Mouse (Mus musculus) adrenal gland, adult 8-10 months (tissue): Measurements from ENCODE around the gene Arl13b. TPM values are rescaled to one million over a fixed set of nuclear protein-coding genes. Genes with fewer than 3 reads are reported as not detected.
A peak's percentile ranks its signal among the peaks of the same experiment; 100 is the strongest.

Source experiments
- DNase-seq: peaks from one replicate; pipeline ENCODE4 v3.0.0; 2022
- total RNA-seq, 4 experiments: library from RNA; stranded (reverse); gene quantifications; 2 replicates each; pipeline ENCODE4 v1.2.4; 2022

Gene Arl13b
- 10 to 100 TPM; 11.0 to 17.2 (median 15.6) TPM for total RNA-seq

DNA sequence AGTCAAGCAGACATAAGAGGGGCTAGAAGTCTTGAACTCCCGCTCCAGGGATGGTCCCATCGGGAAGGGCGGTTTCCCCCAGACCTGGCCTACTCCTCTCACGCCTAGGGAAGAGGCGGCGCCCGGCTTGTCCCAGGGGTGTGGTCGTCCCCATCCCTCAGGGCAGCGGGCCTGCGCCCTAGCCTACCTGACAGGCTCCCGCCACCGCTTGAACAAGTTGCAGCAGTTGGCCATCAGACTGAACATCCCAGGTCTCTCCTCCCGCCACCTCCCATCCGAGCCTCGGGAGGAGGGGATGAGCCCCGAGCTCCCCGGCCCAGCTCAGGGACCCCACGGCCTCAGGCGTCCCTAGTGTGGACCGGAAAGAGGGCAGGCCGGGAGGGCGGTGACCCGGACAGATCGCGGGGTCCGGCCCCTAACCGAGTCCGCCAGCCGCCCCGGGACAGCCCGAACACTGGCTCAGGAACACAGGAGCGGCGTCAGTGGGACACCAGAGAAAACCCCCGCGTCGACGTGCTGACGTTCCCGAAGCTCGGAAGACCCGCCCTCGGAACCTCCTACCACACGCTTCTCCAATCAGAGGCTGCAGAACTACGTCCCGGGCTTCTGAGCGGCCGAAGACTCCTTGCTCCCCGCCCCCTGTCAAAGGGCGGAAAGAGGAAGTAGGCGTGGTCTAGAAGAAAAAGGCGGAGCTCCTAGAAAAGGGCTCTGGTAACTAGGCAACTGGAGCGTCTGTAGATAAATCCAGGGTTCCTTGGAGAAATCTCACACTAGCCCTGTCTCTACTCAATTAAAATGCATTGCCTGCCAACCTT is at the start of gene Arl13b:
TSS of gene Arl13b (minus strand) at position 543 of the 815 bp plus-strand sequence.
- peak; percentile 97 for DNase-seq

DNA sequence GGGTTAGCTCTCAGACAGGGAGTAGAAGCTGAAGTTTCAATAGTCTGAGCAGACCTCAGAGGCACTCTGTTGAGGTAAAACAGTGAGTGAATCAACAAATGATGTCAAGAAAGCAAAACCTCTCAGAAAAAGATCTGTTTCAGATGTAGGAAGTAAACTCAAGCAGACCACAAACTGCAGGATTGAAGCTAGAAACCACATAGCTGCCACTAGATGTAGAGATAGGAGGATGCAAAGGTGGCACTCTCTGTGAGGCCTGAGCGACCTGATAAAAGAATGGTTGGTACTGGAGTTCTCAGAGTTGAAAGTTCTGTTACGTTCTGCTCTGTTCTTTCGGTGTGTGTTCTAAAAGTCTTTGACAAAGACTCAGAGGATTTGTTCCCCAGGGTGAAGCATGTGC is 49.0 kb upstream of the Arl13b start:
- DNase-seq = no peak

DNA sequence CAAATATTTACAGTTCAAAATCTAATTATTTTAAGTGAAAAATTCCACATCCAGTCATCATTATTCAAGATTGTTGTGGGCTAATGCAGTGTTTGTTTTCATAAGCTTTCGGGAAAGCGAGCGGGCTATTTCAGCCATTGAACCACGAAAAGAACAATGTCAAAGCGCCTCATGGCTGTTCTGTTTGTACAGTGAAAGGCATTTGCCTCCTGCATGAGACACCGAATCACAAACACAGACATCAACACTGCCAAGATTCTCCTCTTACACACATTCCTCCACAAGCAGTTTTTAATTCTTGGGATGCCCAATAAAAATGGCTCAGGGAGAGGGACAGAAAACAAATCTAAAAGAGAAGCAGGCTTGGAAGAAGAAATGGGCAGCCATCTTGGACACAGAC is 27.2 kb upstream of the Arl13b start:
- no peak for DNase-seq

DNA sequence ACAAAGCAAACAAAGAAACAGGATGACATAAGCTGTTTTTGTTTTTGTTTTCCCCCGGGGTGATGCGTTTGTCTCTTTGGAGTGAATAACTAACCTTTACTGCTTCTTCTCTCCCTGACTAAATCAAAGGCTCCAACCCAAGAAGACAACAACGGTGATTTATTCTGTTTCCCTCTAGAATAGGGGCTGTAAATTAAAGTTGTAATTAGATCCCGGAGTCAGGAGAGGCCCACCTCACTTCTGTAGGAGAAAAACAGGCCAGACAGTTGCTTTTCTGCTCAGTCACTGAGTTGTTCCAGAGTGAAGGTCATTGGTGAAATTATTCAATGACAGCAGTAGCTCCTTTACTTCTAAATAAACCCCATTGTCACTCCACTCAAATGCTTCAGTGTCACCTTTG is 26.3 kb upstream of the Arl13b start:
- no peak for DNase-seq

DNA sequence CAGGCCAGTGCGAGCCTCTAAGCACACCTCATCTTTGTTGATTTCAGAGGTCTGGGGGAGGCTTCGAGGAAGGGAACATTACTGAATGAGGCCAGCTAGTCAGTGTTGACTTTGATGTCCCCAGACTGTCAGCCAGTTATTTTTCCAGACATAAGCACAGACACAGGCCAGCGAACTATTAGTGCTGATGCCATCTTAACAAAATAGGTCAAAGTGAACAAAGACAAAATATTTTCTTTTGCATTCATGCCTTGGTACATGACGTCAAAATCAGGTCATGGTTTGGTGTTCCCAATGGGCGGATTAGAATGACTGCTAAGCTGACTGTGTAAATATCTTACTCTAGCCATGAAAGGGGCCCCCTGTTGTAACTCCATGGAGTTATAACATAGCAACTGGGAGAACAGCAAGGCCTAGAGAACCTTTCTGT is 25.9 kb upstream of the Arl13b start:
- DNase-seq = no peak

DNA sequence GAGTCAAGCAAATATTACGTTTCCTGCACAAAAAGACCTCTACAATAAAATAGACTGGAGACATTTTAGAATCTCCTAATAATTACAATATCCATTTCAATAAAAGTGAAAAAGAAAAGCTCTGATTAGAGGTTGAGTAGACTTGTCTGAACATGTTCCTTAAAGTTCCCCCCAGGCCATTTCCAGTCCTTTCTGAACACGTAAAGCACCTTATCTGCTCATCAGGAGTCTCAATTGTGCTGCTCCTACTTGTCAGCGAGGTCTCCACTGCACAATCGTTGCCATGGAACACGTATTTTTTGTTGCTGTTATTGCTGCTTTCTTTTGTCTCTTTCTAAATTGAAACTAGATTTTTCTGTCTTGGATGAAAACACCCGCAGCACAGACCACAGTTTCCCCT is 14.6 kb upstream of the Arl13b start:
- DNase-seq = no peak

DNA sequence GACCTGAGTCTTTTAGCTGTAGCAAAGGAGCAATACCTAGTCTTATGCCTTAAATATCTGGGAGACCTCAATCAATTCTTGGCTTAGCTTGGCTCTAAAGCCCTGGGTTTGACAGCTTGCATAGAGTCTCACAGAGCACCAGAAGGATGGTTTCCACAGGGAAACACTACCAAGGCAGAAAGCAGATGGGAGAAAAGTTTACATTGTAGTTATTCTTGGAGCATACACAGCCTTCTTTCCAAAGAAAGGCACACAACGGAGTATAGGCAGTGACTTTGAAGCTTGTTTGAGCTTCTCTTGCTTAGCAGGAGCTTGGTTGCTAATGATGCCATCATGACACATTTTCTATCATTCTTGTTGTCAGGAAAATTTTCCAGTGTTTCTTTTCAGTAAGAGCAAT is 13.3 kb upstream of the Arl13b start:
- DNase-seq = no peak

DNA sequence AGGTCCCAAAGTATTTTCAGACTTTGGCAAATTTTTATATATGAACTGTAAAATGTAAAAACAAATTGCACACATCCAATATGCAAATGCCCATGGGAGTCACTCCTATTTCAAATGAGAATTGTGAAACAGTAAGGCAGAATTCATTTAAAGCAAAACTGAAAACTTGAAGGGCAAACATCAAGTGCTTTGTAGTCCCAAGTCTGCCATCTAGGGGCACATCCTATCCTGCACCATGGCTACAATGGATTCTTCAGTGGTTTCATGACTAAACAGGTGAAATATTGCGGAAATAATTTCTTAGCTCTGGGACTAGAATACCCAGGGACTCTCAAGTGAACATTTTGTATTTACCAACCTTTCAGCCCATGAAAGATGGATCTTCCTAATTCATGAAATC is 11.2 kb upstream of the Arl13b start:
- no peak for DNase-seq

DNA sequence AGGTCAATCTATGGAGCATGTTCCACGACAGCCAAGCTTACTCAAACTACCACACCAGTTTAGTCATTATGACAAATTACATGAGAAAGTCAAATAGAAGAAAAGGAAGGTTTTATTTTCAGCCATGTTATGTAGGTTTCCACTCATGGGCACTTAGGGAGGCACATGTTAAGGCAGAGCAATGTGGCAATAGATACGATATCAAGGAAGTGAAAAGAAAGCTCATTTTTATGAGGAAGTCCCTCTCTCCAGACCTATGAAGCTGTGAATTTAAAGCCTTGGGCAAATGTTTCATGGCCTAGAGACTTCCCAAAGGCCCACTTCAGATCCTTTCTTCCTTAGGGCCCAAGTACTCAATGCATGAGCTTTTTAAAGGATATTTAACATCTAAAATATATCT is 10.7 kb upstream of the Arl13b start:
- no peak for DNase-seq

DNA sequence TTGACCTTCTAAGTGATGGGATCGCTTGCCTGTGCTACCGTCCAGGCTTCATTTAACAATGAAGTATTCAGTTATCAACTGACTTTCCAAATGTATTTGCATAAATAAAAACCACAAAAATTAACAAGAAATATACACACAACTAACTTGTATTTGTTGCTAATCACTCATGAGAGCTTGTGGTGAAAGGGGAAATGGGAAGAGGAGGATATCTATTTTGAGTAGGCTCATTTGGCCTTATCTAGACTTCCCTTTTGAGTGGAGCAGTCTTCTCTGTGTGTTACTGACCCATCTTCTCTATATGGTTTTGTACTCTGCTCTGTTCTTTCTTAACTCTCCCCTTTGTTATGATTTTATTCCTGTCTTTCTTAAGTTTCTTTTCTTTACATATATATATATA is 9.4 kb upstream of the Arl13b start:
- DNase-seq = no peak

DNA sequence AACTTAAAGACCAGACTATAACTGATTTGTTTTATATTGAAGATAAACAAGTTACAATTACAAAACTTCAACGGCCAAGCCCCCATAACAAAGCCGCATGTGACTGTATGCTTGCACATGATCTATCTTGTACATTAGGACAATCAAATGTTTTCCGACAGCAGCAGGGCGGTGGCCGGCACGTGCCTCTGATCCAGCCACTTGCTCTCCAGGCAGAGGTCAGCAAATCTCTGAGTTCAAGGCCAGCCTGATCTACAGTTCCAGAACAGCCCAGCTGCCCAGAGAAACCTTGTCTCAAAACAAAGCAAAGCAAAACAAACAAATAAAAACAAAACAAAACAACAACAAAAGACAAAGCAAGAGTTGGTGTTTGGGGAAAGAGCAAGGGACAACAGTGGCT is 8.5 kb upstream of the Arl13b start:
- no peak for DNase-seq

DNA sequence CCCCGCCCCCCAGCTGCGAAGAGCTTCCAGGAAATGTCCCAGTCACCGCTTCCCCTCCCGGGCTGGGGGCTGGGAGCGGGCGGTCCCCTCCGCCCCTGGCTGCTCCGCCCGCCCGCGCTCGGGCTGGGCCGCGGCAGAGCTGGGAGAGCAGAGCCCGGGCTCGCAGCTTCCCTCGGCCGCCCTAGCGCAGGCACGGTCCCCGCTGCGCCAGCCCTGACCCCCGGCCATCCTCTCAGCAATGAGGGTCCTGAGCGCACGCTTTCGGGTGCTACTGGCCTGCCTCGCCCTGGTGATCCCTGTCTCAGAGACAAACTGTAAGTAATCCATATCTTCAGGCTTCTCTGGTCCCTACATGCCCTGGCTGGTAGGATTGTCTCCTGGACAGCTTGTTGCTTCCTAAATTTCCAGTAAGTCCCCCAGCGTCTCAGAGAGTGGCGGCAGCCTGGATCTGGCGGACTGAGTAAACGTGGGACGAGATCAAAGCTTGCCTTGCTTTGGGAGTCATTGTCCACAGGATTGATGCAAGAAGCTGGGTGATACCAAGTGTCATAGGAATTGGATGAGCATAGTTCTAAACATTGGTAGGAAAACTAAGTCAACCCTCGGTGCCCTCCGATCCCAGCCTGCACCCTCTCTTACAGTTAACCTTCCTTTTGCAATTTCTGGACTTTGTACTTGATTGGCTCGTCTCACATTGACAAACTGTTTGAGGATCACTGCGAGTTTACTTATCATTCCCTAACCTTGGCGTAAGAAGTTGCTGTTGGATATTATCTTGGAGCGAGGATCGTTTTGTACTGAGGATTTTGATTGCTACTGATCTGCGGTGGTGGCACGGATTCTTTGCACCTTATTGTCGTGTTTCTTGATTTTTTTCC is 7.6 kb upstream of the Arl13b start, which contains the start of gene Pros1:
TSS of gene Pros1 (plus strand) at position 117 of the 878 bp plus-strand sequence.
- DNase-seq = peak; percentile 42

DNA sequence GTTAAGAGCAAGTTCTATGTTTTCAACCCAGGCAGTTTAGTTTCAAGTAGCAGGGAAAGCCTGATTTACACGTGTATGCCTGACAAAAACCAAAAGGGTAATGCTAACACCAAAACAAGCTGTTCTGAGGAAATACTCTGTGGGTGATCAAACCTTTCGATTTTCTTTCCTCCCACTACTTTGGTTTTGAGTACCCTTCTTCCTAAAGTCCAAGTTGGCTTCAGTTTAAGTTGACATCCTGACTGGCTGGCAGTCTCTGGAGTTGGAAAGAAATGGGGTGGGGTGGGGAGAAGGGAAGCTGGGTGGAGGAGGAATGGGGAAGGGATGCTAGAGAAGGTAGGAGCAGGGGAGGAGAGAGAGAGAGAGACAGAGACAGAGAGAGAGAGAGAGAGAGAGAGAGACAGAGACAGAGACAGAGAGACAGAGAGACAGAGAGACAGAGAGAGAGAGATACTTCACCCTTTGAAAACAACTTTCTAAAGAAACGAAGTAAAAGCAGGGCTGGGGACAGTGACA is 6.8 kb upstream of the Arl13b start:
- DNase-seq = no peak

DNA sequence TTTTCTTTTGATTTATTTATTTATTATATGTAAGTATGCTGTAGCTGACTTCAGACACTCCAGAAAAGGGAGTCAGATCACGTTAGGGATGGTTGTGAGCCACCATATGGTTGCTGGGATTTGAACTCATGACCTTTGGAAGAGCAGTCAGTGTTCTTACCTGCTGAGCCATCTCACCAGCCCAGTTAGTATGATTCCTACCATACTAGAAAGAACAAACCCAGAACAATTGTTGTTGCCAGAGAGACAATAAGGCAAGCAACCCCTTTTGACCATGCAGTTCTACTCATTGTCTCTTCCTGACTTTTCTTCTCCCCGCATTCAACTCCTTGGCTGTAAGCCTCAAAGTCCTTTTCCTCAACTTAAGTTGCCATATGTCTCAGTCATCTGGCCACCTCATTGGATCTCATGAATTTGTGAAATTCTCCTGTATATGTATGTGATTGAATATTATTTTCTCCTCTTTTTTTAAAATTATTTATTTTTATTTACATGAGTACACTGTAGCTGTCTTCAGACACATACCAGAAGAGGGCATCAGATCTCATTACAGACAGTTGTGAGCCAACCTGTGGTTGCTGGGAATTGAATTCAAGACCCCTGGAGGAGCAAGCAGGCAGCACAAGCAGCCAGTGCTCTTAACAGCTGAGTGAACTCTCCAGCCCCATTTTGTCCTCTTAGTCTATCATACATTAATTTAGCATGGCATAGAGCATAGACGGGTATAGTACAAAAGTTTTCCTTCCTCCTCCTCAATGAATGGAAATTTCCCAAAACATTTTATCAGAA is 5.8 kb upstream of the Arl13b start:
- no peak for DNase-seq

DNA sequence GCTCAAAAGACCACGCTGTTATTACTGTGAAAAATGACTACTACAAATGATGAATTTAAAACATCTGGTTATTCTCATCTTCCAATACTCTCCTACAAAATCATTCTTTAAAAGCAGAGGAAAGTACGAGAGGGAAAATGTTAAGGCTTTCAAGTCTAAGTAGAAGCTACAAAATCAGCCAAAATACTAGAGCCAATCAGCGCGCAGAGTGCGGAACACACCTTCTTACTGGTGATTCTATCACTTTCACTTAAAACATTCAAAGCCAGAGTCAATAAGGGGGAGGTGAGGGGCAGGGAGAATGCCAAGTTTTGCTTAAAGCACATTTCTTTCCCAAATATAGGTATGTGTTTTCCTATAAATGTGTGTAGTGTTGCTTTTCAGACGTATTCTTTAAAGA is 1.5 kb downstream of the Arl13b start:
- no peak for DNase-seq

DNA sequence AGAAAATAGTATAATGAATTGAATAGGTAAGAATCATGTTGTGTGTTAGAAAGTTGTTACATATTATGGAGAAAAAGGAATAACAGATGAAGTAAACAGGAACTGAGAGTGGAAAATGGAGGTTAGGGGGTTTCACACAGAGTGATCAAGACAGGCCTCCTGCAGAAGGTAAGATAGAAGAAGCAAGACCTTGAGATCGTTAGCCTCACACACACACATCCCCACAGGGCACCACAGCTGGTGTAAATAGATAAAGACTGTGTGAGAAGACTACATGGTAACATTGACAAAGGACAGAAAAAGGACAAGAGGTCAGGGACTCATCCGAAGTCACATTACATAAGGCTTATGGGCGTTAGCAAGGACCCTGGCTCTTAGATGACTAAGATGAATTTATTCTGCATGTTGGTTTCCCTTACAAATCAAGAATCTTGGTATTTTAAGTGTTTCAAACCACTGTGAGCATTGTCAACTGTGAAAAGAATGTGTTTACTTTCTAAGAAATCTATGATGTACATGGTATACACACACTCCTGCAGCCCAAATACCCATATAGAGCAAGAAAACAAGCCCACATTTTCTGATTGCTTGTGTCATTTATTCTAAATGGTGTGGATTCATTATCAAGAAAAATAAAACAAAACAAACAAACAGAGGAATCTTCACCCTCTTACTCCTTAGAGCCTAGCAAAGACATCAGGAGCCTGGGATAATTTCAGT is 12.7 kb downstream of the Arl13b start:
- DNase-seq = no peak

DNA sequence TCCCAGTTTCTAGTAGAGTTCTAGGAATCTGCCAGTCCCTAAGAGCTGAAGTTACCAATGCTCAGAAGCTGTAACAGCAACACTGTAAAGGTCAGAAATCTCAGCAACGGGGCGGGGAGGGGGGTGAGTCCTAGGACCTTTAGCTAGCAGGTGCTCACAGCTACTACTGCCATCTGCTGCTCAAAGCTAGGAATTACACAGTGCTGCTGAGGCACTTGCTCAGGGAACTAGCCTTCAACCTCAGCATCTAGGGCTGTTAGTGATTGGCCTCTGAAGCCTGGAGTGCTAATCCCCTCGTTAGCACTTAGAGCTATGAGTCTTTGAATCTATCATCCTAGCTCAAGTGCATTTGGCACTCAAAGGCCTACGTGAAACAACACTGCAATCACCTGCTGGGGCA is 14.4 kb downstream of the Arl13b start:
- DNase-seq = no peak

DNA sequence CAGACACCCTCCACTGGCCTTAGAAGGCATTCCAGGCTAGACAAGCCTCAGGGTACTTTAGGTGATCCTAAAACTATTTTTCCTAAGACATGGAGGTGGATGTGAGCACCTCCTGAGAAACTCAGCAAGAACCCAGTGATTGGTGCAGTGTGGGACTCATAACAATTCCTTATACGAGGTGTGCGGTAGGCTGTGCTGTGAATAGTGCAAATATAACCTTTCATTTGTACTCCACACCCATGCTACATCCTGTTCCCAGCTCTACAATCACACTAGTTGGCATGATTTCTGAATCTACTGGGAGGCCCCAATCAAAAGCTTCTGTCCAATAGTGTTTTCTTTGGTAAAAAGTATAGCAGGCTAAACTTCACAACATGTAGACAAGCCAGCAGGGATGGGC is 14.8 kb downstream of the Arl13b start:
- DNase-seq = no peak

DNA sequence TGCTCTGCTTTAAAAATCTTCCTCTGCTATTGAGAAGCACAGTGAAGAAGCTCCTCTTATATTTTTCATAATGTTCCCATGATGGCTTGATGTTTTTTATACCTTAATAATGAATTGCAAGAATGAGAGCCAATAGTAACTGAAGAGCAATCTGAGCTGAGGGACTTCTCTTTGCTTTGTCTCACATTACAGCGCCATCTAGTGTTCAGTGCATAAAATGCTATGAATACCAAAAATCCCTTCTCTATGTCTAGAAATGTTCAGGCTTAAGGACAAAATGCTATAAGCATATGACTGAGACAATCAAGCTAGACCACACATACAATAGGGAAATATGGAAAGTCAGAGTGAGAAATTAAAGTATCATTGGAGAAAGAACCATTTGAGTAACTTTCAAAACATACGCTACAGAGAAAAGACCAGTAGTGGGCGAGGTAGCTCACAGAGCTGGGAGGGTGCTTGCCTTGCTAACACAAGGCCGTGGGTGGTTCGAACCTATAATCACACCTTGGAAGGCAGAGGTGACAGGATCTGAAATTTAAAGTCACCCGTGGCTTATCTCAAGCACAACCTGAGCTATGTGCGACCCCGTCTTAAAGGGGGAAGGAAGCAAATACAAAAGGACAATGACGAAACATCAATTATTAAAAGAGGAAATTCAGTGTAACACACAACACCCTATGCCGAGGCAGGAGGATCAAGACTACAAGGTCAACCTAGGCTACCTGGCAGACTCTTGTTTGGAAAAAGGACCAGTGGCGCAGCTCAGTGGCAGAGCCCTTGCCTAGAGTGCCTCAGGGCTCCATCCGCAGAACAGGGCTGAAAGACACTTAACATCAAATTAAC is 20.5 kb downstream of the Arl13b start:
- no peak for DNase-seq

DNA sequence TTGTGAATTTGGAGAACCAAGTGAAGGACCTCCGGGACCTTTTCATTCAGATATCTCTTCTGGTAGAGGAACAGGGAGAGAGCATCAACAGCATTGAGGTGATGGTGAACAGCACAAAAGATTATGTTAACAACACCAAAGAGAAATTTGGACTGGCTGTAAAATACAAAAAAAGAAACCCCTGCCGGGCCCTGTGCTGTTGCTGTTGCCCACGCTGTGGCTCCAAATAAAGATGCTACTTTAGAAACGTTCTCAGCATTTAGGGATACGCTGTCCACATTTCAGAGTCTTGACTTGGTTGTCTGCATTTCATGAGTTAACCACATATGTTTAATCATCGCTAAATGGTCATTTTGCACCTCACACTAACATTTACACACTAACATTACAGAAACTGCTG is 24.4 kb downstream of the Arl13b start:
- DNase-seq = no peak

DNA sequence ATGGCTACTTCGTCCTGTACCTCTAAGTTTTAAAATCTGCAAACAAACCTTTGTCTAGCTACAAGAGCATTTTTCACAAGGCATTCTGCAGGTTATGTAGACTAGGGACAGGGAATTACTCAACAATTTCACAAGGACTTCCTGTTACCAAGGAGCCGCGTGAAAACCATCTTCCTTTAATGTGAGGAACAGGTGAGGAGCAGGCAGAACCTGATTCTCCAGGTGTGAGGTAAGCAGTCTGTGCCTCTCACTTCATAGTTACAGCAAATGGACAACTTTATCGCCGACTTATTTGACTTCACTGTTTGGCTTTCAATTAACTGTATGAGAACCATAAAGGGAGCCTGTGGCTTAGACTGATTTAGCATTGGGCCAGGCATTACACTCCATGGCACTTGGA is 32.3 kb downstream of the Arl13b start, which contains the start of gene Stx19:
TSS of gene Stx19 (plus strand) at position 186 of the 400 bp plus-strand sequence.
- DNase-seq = no peak
